Mouse (Mus musculus): ENCODE measurements around the gene Azin2. TPM values are rescaled to one million over a fixed set of nuclear protein-coding genes. Genes with fewer than 3 reads are reported as not detected.

Azin2 gene
- total and polyA plus RNA-seq, 2 experiments from 2014 or later = 7.1 to 7.7 TPM

GRCm38 (mm10) chr4:128993025-128993662, 30.9 kb upstream of the Azin2 start:
- H3K9ac ChIP-seq (replicated peaks; ENCODE audit: low read depth, low read length) = peak overlapping the region; percentile 76
- no peaks in the 10 kb centered on the region for H3K27me3 ChIP-seq (ENCODE audit: control insufficient read depth, insufficient read depth, low read length)
- peak overlapping the region; percentile 62 for H3K4me3 ChIP-seq (ENCODE audit: low read depth, low read length)
- peak overlapping the region; percentile 82 for H3K27ac ChIP-seq (ENCODE audit: low read depth)
- H3K36me3 ChIP-seq (replicated peaks; ENCODE audit: control insufficient read depth, insufficient read depth, low read length) = no peaks in the 10 kb centered on the region
- DNase-seq (ENCODE audit: low spot score) (peak; percentile 96), ATAC-seq (ENCODE audit: insufficient read depth, low read depth) (peak; percentile 97)
- TF ChIP-seq EP300 (IDR thresholded peaks at IDR 0.05; ENCODE audit: low read depth) (peak; percentile 84; the same call in 1 of the 2 replicates), CTCF (IDR thresholded peaks at IDR 0.05; ENCODE audit: low read depth) (no peak)
- no peaks in the 10 kb centered on the region for H3K9me3 ChIP-seq (replicated peaks; ENCODE audit: control insufficient read depth, low read length)
- WGBS = under 1% methylated on average over 49 of the region's 49 CpGs
- peak overlapping the region; percentile 93 for H3K4me2 ChIP-seq (ENCODE audit: low read depth, low read length)
- peaks cover 12% of the 10 kb centered on the region for H3K4me1 ChIP-seq (ENCODE audit: control insufficient read depth, insufficient read depth)

- Histone ChIP-seq H3K36me3 (replicated peaks; ENCODE audit: control insufficient read depth, insufficient read depth, low read length) (no peaks in the 10 kb centered on the region), H3K4me2 (ENCODE audit: low read depth, low read length) (no peak overlapping the region), H3K27ac (ENCODE audit: low read depth) (no peak overlapping the region), H3K9ac (replicated peaks; ENCODE audit: low read depth, low read length) (no peak overlapping the region), H3K4me1 (ENCODE audit: control insufficient read depth, insufficient read depth) (peaks cover 12% of the 10 kb centered on the region), H3K27me3 (ENCODE audit: control insufficient read depth, insufficient read depth, low read length) (no peaks in the 10 kb centered on the region), H3K4me3 (ENCODE audit: low read depth, low read length) (no peak overlapping the region), H3K9me3 (replicated peaks; ENCODE audit: control insufficient read depth, low read length) (no peaks in the 10 kb centered on the region)
- DNase-seq (ENCODE audit: low spot score) (no peak), ATAC-seq (ENCODE audit: insufficient read depth, low read depth) (no peak)
- WGBS = 92% methylated on average over 3 of the region's 3 CpGs
- TF ChIP-seq EP300 (IDR thresholded peaks at IDR 0.05; ENCODE audit: low read depth) = no peak
Observed at GRCm38 (mm10) chr4:128992176-128992575, 29.9 kb upstream of the Azin2 start.

GRCm38 (mm10) chr4:128991500-128992008, 29.3 kb upstream of the Azin2 start, which contains the start of gene Ak2:
TSS of gene Ak2 (plus strand) at chr4:128991958.
- Histone ChIP-seq H3K27ac (ENCODE audit: low read depth) (no peak within 1 kb of the TSS), H3K4me1 (ENCODE audit: control insufficient read depth, insufficient read depth) (peaks cover 12% of the 10 kb centered on the region), H3K4me3 (ENCODE audit: low read depth, low read length) (no peak within 1 kb of the TSS), H3K4me2 (ENCODE audit: low read depth, low read length) (peak within 1 kb of the TSS; percentile 16; the same call in 1 of the 2 replicates), H3K9me3 (replicated peaks; ENCODE audit: control insufficient read depth, low read length) (no peaks in the 10 kb centered on the region), H3K27me3 (ENCODE audit: control insufficient read depth, insufficient read depth, low read length) (no peaks in the 10 kb centered on the region), H3K9ac (replicated peaks; ENCODE audit: low read depth, low read length) (no peak within 1 kb of the TSS), H3K36me3 (replicated peaks; ENCODE audit: control insufficient read depth, insufficient read depth, low read length) (no peaks in the 10 kb centered on the region)
- WGBS = 86% methylated on average over 9 of the region's 9 CpGs
- DNase-seq (ENCODE audit: low spot score) (no peak), ATAC-seq (ENCODE audit: insufficient read depth, low read depth) (no peak)
- TF ChIP-seq EP300 (IDR thresholded peaks at IDR 0.05; ENCODE audit: low read depth) (no peak), CTCF (IDR thresholded peaks at IDR 0.05; ENCODE audit: low read depth) (no peak)

GRCm38 (mm10) chr4:128989678-128990077, 27.4 kb upstream of the Azin2 start:
- no peak overlapping the region for H3K9ac ChIP-seq (replicated peaks; ENCODE audit: low read depth, low read length)
- H3K27ac ChIP-seq (ENCODE audit: low read depth) = 0 out of 2 replicates have a peak overlapping the region, but pooled peaks have one; percentile 11
- 46% methylated on average over 11 of the region's 11 CpGs for WGBS

GRCm38 (mm10) chr4:128988911-128989310, 26.7 kb upstream of the Azin2 start:
- Histone ChIP-seq H3K27me3 (ENCODE audit: control insufficient read depth, insufficient read depth, low read length) (no peaks in the 10 kb centered on the region), H3K36me3 (replicated peaks; ENCODE audit: control insufficient read depth, insufficient read depth, low read length) (no peaks in the 10 kb centered on the region), H3K4me3 (ENCODE audit: low read depth, low read length) (no peak overlapping the region), H3K9ac (replicated peaks; ENCODE audit: low read depth, low read length) (no peak overlapping the region), H3K4me1 (ENCODE audit: control insufficient read depth, insufficient read depth) (peaks cover 2% of the 10 kb centered on the region), H3K4me2 (ENCODE audit: low read depth, low read length) (no peak overlapping the region), H3K27ac (ENCODE audit: low read depth) (no peak overlapping the region), H3K9me3 (replicated peaks; ENCODE audit: control insufficient read depth, low read length) (no peaks in the 10 kb centered on the region)
- DNase-seq (ENCODE audit: low spot score) (no peak), ATAC-seq (ENCODE audit: insufficient read depth, low read depth) (no peak)
- TF ChIP-seq CTCF (IDR thresholded peaks at IDR 0.05; ENCODE audit: low read depth) (no peak), EP300 (IDR thresholded peaks at IDR 0.05; ENCODE audit: low read depth) (no peak)
- 80% methylated on average over 3 of the region's 3 CpGs for WGBS

More at GRCm38 (mm10) chr4:128989678-128990077, 27.4 kb upstream of the Azin2 start:
- peaks cover 10% of the 10 kb centered on the region for H3K4me1 ChIP-seq (ENCODE audit: control insufficient read depth, insufficient read depth)
- H3K4me2 ChIP-seq (ENCODE audit: low read depth, low read length) = no peak overlapping the region
- H3K9me3 ChIP-seq (replicated peaks; ENCODE audit: control insufficient read depth, low read length) = no peaks in the 10 kb centered on the region
- H3K36me3 ChIP-seq (replicated peaks; ENCODE audit: control insufficient read depth, insufficient read depth, low read length) = no peaks in the 10 kb centered on the region
- no peak for DNase-seq (ENCODE audit: low spot score)
- H3K4me3 ChIP-seq (ENCODE audit: low read depth, low read length) = no peak overlapping the region
- no peaks in the 10 kb centered on the region for H3K27me3 ChIP-seq (ENCODE audit: control insufficient read depth, insufficient read depth, low read length)
- TF ChIP-seq EP300 (IDR thresholded peaks at IDR 0.05; ENCODE audit: low read depth) (no peak), CTCF (IDR thresholded peaks at IDR 0.05; ENCODE audit: low read depth) (no peak)
- ATAC-seq (ENCODE audit: insufficient read depth, low read depth) = no peak
